Mouse (Mus musculus) neural tube, embryonic 11.5 days (tissue): ENCODE measurements around the gene Snx18. TPM values are rescaled to one million over a fixed set of nuclear protein-coding genes. Genes with fewer than 3 reads are reported as not detected.

ENCODE experiments used
- ATAC-seq: fragments of 200-750 bp; cut with Nextera tagmentation; 2 replicates; pipeline ENCODE4 v1.8.0; 2017; ENCODE audit warnings: moderate number of reproducible peaks, mild to moderate bottlenecking, moderate TSS enrichment, moderate library complexity; ENCODE audit not compliant: insufficient read depth, low FRiP score, low TSS enrichment
- DNase-seq: peaks from one replicate; pipeline ENCODE4 v3.0.0-alpha.2; 2015; ENCODE audit warnings: low spot score
- H3K27ac ChIP-seq: fragments of 300-500 bp; sonication (generic); 2 replicates; pipeline ENCODE4 v1.5.1; 2014; ENCODE audit warnings: low read depth, mild to moderate bottlenecking, low read length
- H3K27me3 ChIP-seq: fragments of 300-500 bp; sonication (generic); 2 replicates; pipeline ENCODE4 v1.6.1; 2014; ENCODE audit warnings: mild to moderate bottlenecking, low read length, mixed read lengths; ENCODE audit not compliant: control insufficient read depth, insufficient read depth
- H3K36me3 ChIP-seq: fragments of 300-500 bp; sonication (generic); 2 replicates; pipeline ENCODE4 v1.6.1; 2014; ENCODE audit warnings: mild to moderate bottlenecking, low read length, moderate library complexity, mixed read lengths; ENCODE audit not compliant: control insufficient read depth, insufficient read depth
- H3K4me1 ChIP-seq: fragments of 300-500 bp; sonication (generic); 2 replicates; pipeline ENCODE4 v1.6.1; 2014; ENCODE audit warnings: low read length, mixed read lengths; ENCODE audit not compliant: control insufficient read depth, insufficient read depth
- H3K4me2 ChIP-seq: fragments of 300-500 bp; sonication (generic); 2 replicates; pipeline ENCODE4 v1.6.1; 2014; ENCODE audit warnings: low read depth, mild to moderate bottlenecking, moderate library complexity
- H3K4me3 ChIP-seq: fragments of 300-500 bp; sonication (generic); 2 replicates; pipeline ENCODE4 v1.5.1; 2014; ENCODE audit warnings: low read depth, low read length
- H3K9ac ChIP-seq: fragments of 300-500 bp; sonication (generic); 2 replicates; pipeline ENCODE4 v1.6.1; 2014; ENCODE audit warnings: mild to moderate bottlenecking, low read length
- H3K9me3 ChIP-seq: fragments of 300-500 bp; sonication (generic); 2 replicates; pipeline ENCODE4 v1.6.1; 2016; ENCODE audit warnings: low read length; ENCODE audit not compliant: control insufficient read depth
- WGBS: fragments of 180-500 bp; shearing (Covaris S2); extraction: QIAGEN DNeasy Blood & Tissue Kit; methylation state at CpG from one replicate; pipeline ENCODE4 v1.1.7; 2014; 5-methylcytosine and 5-hydroxymethylcytosine counted together
- polyA plus RNA-seq: library from polyadenylated mRNA; unstranded; fragments of >200 nt; fragmentation: Nextera tagmentation; extraction: Ambion mirVana; gene quantifications from 2 replicates; pipeline ENCODE4 v1.2.1, GENCODE M21; 2014

The Snx18 gene
- polyA plus RNA-seq, 1 experiment from 2014 or later, result 33.7 TPM

- WGBS, result 99% methylated on average over 3 of the region's 3 CpGs
- Histone ChIP-seq H3K27me3 (no peaks in the 10 kb centered on the region), H3K4me3 (no peak overlapping the region), H3K9ac (no peak overlapping the region), H3K27ac (no peak overlapping the region), H3K36me3 (no peaks in the 10 kb centered on the region), H3K4me2 (no peak overlapping the region), H3K4me1 (peaks cover 10% of the 10 kb centered on the region; the same call in 1 of the 2 replicates), H3K9me3 (no peaks in the 10 kb centered on the region)
- DNase-seq (no peak), ATAC-seq (no peak)
Measured at GRCm38 (mm10) chr13:113585606-113586005, 32.8 kb downstream of the Snx18 start.

GRCm38 (mm10) chr13:113584431-113584830 lies 33.9 kb downstream of the Snx18 start:
- H3K4me3 ChIP-seq, result no peak overlapping the region
- no peak for ATAC-seq
- peaks cover 10% of the 10 kb centered on the region; the same call in 1 of the 2 replicates for H3K4me1 ChIP-seq
- no peaks in the 10 kb centered on the region for H3K9me3 ChIP-seq
- no peak for DNase-seq
- WGBS, result 77% methylated on average over 6 of the region's 6 CpGs
- no peak overlapping the region for H3K4me2 ChIP-seq
- no peak overlapping the region for H3K27ac ChIP-seq
- H3K36me3 ChIP-seq, result no peaks in the 10 kb centered on the region
- H3K9ac ChIP-seq, result no peak overlapping the region
- H3K27me3 ChIP-seq, result no peaks in the 10 kb centered on the region

GRCm38 (mm10) chr13:113583563-113583962 lies 34.8 kb downstream of the Snx18 start:
- Histone ChIP-seq H3K4me1 (peaks cover 10% of the 10 kb centered on the region; the same call in 1 of the 2 replicates), H3K36me3 (no peaks in the 10 kb centered on the region), H3K27me3 (no peaks in the 10 kb centered on the region), H3K9ac (no peak overlapping the region), H3K4me3 (no peak overlapping the region), H3K27ac (no peak overlapping the region), H3K9me3 (no peaks in the 10 kb centered on the region), H3K4me2 (no peak overlapping the region)
- DNase-seq, result no peak
- WGBS, result 85% methylated on average over 4 of the region's 4 CpGs
- no peak for ATAC-seq

GRCm38 (mm10) chr13:113582024-113582423 lies 36.3 kb downstream of the Snx18 start:
- Histone ChIP-seq H3K4me1 (peaks cover 3% of the 10 kb centered on the region; the same call in 1 of the 2 replicates), H3K27me3 (no peaks in the 10 kb centered on the region), H3K9ac (no peak overlapping the region), H3K4me3 (no peak overlapping the region), H3K27ac (no peak overlapping the region), H3K9me3 (no peaks in the 10 kb centered on the region), H3K4me2 (no peak overlapping the region), H3K36me3 (no peaks in the 10 kb centered on the region)
- WGBS, result 83% methylated on average over 1 of the region's 1 CpGs
- ATAC-seq (no peak), DNase-seq (no peak)

DNA sequence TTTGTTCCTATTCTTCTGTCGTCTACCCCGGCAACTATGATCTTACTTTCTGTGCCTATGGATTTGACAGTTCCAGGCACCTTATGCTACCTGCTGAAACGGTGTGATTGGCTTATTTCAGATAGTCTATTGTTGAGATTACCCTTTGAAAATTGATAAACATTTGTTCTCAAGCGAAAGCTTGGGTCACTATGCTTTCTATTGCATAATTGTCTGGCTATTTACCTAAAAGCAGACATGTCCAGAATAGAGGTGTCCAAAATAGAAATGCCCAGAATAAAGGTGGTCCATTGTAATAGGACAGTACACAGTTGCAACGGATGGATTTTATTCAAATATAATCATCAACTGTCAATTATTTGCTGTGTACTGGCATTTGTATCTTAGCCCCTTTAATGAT lies 36.9 kb downstream of the Snx18 start:
- H3K36me3 ChIP-seq, result no peaks in the 10 kb centered on the region
- no peak overlapping the region for H3K27ac ChIP-seq
- ATAC-seq (no peak), DNase-seq (no peak)
- H3K4me2 ChIP-seq, result no peak overlapping the region
- H3K4me1 ChIP-seq, result no peaks in the 10 kb centered on the region; the same call in 1 of the 2 replicates
- WGBS, result 90% methylated on average over 5 of the region's 5 CpGs
- H3K4me3 ChIP-seq, result no peak overlapping the region
- no peaks in the 10 kb centered on the region for H3K9me3 ChIP-seq
- no peak overlapping the region for H3K9ac ChIP-seq
- no peaks in the 10 kb centered on the region for H3K27me3 ChIP-seq

DNA sequence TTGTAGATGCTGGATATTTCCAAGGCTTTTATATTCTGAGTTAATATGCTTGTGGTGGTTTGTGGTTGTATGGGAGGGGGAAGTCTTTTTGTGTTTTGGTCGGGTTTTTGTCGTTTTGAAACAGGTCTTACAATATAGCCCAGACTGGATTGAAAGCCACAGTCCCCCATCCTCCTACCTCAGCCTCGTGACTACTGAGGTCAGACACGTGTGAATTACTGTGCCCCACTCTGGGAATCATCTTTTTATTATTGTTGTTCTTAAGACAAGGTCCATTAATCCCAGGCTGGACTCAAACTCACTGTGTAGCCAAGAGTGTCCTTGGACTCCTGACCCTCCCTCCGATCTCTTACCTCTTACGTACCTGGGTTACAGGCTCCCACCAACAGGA lies 38.0 kb downstream of the Snx18 start:
- no peaks in the 10 kb centered on the region for H3K4me1 ChIP-seq
- ATAC-seq (no peak), DNase-seq (no peak)
- WGBS, result 70% methylated on average over 6 of the region's 6 CpGs
- H3K4me2 ChIP-seq, result no peak overlapping the region
- no peak overlapping the region for H3K27ac ChIP-seq
- H3K9ac ChIP-seq, result no peak overlapping the region
- H3K9me3 ChIP-seq, result no peaks in the 10 kb centered on the region
- H3K27me3 ChIP-seq, result no peaks in the 10 kb centered on the region
- H3K4me3 ChIP-seq, result no peak overlapping the region
- no peaks in the 10 kb centered on the region for H3K36me3 ChIP-seq

DNA sequence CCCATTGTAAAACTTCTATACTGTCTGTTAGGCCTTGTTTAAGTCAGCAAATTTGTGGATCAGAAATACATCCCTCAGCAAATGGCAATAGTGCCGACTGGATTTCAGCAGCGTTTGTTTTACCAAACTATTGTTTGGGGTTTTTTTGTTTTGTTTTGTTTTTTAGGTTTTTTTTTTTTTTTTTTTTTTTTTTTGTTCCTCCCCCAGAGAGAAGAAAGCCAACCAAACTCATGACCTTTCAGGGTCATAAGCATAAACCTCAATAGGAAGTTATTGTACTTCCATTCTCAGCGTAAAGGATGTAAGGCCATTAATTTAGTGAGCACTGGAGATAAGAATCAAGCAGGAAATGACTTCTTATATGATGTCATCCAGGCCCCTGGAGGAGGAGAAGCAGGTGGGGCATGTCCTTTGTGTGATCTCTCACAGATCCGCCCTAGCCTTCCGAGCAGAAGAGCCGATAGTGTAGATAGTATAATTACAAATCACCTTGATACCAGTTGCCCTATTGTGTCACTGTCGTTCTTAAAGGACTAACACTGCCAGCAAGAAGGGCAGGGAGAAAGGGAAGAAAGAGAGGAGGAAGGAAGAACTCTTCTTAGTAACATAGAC lies 38.5 kb downstream of the Snx18 start:
- 50% methylated on average over 7 of the region's 7 CpGs for WGBS

GRCm38 (mm10) chr13:113574232-113574631 lies 44.1 kb downstream of the Snx18 start:
- Histone ChIP-seq H3K27ac (no peak overlapping the region), H3K4me2 (no peak overlapping the region), H3K9me3 (no peaks in the 10 kb centered on the region), H3K27me3 (no peaks in the 10 kb centered on the region), H3K4me1 (no peaks in the 10 kb centered on the region), H3K36me3 (no peaks in the 10 kb centered on the region), H3K4me3 (no peak overlapping the region), H3K9ac (no peak overlapping the region)
- no peak for DNase-seq
- ATAC-seq, result no peak
- WGBS, result 92% methylated on average over 13 of the region's 13 CpGs

More for the DNA sequence above, 38.5 kb downstream of the Snx18 start:
- H3K4me2 ChIP-seq, result no peak overlapping the region
- H3K27me3 ChIP-seq, result no peaks in the 10 kb centered on the region
- ATAC-seq (no peak), DNase-seq (no peak)
- no peak overlapping the region for H3K27ac ChIP-seq
- H3K36me3 ChIP-seq, result no peaks in the 10 kb centered on the region
- no peak overlapping the region for H3K4me3 ChIP-seq
- H3K9ac ChIP-seq, result no peak overlapping the region
- no peaks in the 10 kb centered on the region for H3K4me1 ChIP-seq
- H3K9me3 ChIP-seq, result no peaks in the 10 kb centered on the region

- WGBS, result 92% methylated on average over 2 of the region's 2 CpGs
- no peak overlapping the region for H3K4me3 ChIP-seq
- ATAC-seq (no peak), DNase-seq (no peak)
- H3K36me3 ChIP-seq, result no peaks in the 10 kb centered on the region
- H3K27ac ChIP-seq, result no peak overlapping the region
- H3K27me3 ChIP-seq, result no peaks in the 10 kb centered on the region
- no peaks in the 10 kb centered on the region for H3K9me3 ChIP-seq
- no peaks in the 10 kb centered on the region for H3K4me1 ChIP-seq
- no peak overlapping the region for H3K9ac ChIP-seq
- H3K4me2 ChIP-seq, result no peak overlapping the region
Measured at GRCm38 (mm10) chr13:113573377-113573776, 45.0 kb downstream of the Snx18 start.
